Mouse (Mus musculus): ENCODE measurements around the gene Usp29.

DNA sequence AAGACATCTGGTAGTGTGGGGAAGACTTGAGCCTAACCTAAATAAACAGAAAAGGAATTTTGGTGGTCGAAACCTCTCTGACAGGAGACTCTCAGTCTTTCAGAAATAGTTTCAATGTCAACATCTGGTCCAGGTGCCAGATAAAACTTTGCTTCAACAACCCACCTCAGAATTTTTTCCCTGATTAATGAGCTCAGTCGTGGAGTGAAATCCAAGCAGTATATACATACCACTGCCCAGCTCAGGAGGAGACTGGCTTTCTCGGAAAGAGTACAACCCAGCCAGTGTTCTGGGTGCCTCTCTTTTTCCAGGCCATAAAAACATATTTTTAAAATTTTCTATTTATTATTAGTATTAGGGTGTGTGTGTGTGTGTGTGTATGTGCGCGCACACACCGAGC, 89.9 kb downstream of the Usp29 start:
- no peak for TF ChIP-seq EP300 (IDR thresholded peaks at IDR 0.05; ENCODE audit: low read depth)
- TF ChIP-seq CTCF (IDR thresholded peaks at IDR 0.05; ENCODE audit: low read depth) = no peak
